Mouse (Mus musculus) CH12.LX (cell line): ENCODE data around the gene Bco1.

Source experiments
- CTCF ChIP-seq, 2 experiments: IDR thresholded peaks in 1 of 2; conservative IDR thresholded peaks in 1 of 2; 2 replicates each; pipeline ENCODE4 v1.5.1; 2011 to 2012; ENCODE audit warnings: low read depth in 2 of 2, low read length in 2 of 2, improper control_type of control experiment in 1 of 2, inconsistent platforms in 1 of 2, mild to moderate bottlenecking in 1 of 2, moderate library complexity in 1 of 2
- E2F4 ChIP-seq: IDR thresholded peaks from 2 replicates; pipeline ENCODE4 v1.6.1; 2011; ENCODE audit warnings: low read depth, low read length, improper control_type of control experiment; ENCODE audit not compliant: insufficient replicate concordance
- EP300 ChIP-seq: IDR thresholded peaks from 2 replicates; pipeline ENCODE4 v1.6.1; 2011; ENCODE audit warnings: low read length, improper control_type of control experiment
- ETS1 ChIP-seq: conservative IDR thresholded peaks from 2 replicates; pipeline ENCODE4 v1.6.1; 2012; ENCODE audit warnings: low read depth, mild to moderate bottlenecking, inconsistent platforms, low read length, improper control_type of control experiment, moderate library complexity
- PAX5 ChIP-seq: IDR thresholded peaks from 2 replicates; pipeline ENCODE4 v1.6.1; 2012; ENCODE audit warnings: low read length, inconsistent platforms, mixed read lengths

GRCm38 (mm10) chr8:117171826-117172225 is 76.2 kb downstream of the Bco1 start:
- no peak for TF ChIP-seq PAX5
- no peak for TF ChIP-seq E2F4
- TF ChIP-seq EP300 = no peak
- no peak for TF ChIP-seq CTCF (conservative IDR thresholded peaks at IDR 0.05 in 1 of 2, IDR thresholded peaks at IDR 0.05 in 1 of 2; ENCODE audit: low read depth in 2 of 2, low read length in 2 of 2)
- no peak for TF ChIP-seq ETS1
